In genomic region chr9:56553626-56554025, GRCm38 (mm10) we compare ENCODE assay signal across 11 mouse cellular contexts.
A peak's percentile ranks its signal among the peaks of the same experiment; 100 is the strongest.
DNase-seq lines count a peak whose midpoint lies in the region; ATAC-seq and TF ChIP-seq lines count a peak whose summit lies in the region.
"Had no signal": no experiment of that assay in that cellular context is flagged by ENCODE, and none has a peak within 500 bp of the region (broad histone marks: within the 10 kb centered on the region; RNA-seq: fewer than 3 reads in every experiment).

No protein-coding gene starts in this region.

- DNase-seq in midbrain, embryonic 10.5 days (ENCODE audit: low spot score) = no peak
- DNase-seq in cerebellum, adult 2 months = peak in 1 of 2 experiments; percentile 55
- DNase-seq in hindbrain, embryonic 10.5 days (ENCODE audit: low spot score) = no peak
- no peak for DNase-seq in layer of hippocampus, adult 11-12 months (ENCODE audit: low spot score)
- DNase-seq: gastrocnemius, adult 2 months had no signal

- TF ChIP-seq POLR2A in cerebellum, adult 2 months (IDR thresholded peaks at IDR 0.05; ENCODE audit: borderline replicate concordance, insufficient read depth, low read length) = no peak

- H3K4me3 ChIP-seq in midbrain, embryonic 13.5 days (replicated peaks) = no peak overlapping the region
- no peak overlapping the region for H3K4me3 ChIP-seq in midbrain, embryonic 10.5 days
- H3K4me3 ChIP-seq in cerebellum, adult 2 months (replicated peaks; ENCODE audit: insufficient read depth, low read depth, low read length) = no peak overlapping the region
- no peak overlapping the region for H3K4me3 ChIP-seq in hindbrain, embryonic 10.5 days
- no peak overlapping the region for H3K4me3 ChIP-seq in midbrain, embryonic 15.5 days
- H3K4me3 ChIP-seq: gastrocnemius, adult 2 months; heart, embryonic 15.5 days; liver, embryonic 12.5 days had no signal

- H3K27ac ChIP-seq in midbrain, embryonic 13.5 days = 0 out of 2 replicates have a peak overlapping the region, but pooled peaks have one; percentile 31
- H3K27ac ChIP-seq in midbrain, embryonic 10.5 days (replicated peaks) = no peak overlapping the region; the same call in 1 of the 2 replicates
- 0 out of 2 replicates have a peak overlapping the region, but pooled peaks have one; percentile 11 for H3K27ac ChIP-seq in cerebellum, adult 2 months (ENCODE audit: insufficient read depth, low read length)
- peak overlapping the region; percentile 50; the same call in 1 of the 2 replicates for H3K27ac ChIP-seq in hindbrain, embryonic 10.5 days
- H3K27ac ChIP-seq in midbrain, embryonic 15.5 days = 0 out of 2 replicates have a peak overlapping the region, but pooled peaks have one; percentile 4
- H3K27ac ChIP-seq: gastrocnemius, adult 2 months; heart, embryonic 15.5 days; liver, embryonic 12.5 days had no signal

- H3K27me3 ChIP-seq in midbrain, embryonic 13.5 days = peaks cover 12% of the 10 kb centered on the region; the same call in 1 of the 2 replicates
- peaks cover 66% of the 10 kb centered on the region for H3K27me3 ChIP-seq in midbrain, embryonic 10.5 days (ENCODE audit: low read depth, poor library complexity, severe bottlenecking)
- H3K27me3 ChIP-seq in cerebellum, adult 2 months (ENCODE audit: control insufficient read depth, insufficient read depth, low read length) = no peaks in the 10 kb centered on the region
- H3K27me3 ChIP-seq in hindbrain, embryonic 10.5 days (ENCODE audit: insufficient read depth, poor library complexity, severe bottlenecking) = peaks cover 37% of the 10 kb centered on the region
- H3K27me3 ChIP-seq in midbrain, embryonic 15.5 days (replicated peaks) = no peaks in the 10 kb centered on the region
- H3K27me3 ChIP-seq: heart, embryonic 15.5 days; liver, embryonic 12.5 days had no signal

- ATAC-seq in midbrain, embryonic 13.5 days = peak; percentile 22; the same call in 1 of the 2 replicates
- 0 out of 2 replicates have a peak, but pooled peaks have one; percentile 7 for ATAC-seq in midbrain, embryonic 15.5 days (replicated peaks)
- ATAC-seq in erythroblast, adult 5-6 weeks (replicated peaks; ENCODE audit: low FRiP score, poor library complexity, severe bottlenecking) = no peak
- ATAC-seq in monocyte, adult 5-6 weeks (replicated peaks; ENCODE audit: insufficient number of reproducible peaks, low FRiP score, low TSS enrichment, poor library complexity, severe bottlenecking) = no peak

- TF ChIP-seq CTCF in cerebellum, adult 2 months (IDR thresholded peaks at IDR 0.05; ENCODE audit: borderline replicate concordance, insufficient read depth, low read depth, low read length) = no peak

- peaks cover 33% of the 10 kb centered on the region for H3K4me1 ChIP-seq in midbrain, embryonic 13.5 days (replicated peaks)
- H3K4me1 ChIP-seq in midbrain, embryonic 10.5 days = peaks cover 56% of the 10 kb centered on the region
- peaks cover 16% of the 10 kb centered on the region for H3K4me1 ChIP-seq in cerebellum, adult 2 months (ENCODE audit: control insufficient read depth, insufficient read depth, low read length)
- H3K4me1 ChIP-seq in hindbrain, embryonic 10.5 days (replicated peaks) = peaks cover 55% of the 10 kb centered on the region
- H3K4me1 ChIP-seq in midbrain, embryonic 15.5 days = peaks cover 25% of the 10 kb centered on the region

- no peaks in the 10 kb centered on the region for H3K9me3 ChIP-seq in midbrain, embryonic 13.5 days
- no peaks in the 10 kb centered on the region for H3K9me3 ChIP-seq in midbrain, embryonic 10.5 days (replicated peaks)
- H3K9me3 ChIP-seq in hindbrain, embryonic 10.5 days = no peaks in the 10 kb centered on the region
- no peaks in the 10 kb centered on the region for H3K9me3 ChIP-seq in midbrain, embryonic 15.5 days
- H3K9me3 ChIP-seq: heart, embryonic 15.5 days; liver, embryonic 12.5 days had no signal

- no peak overlapping the region for H3K4me2 ChIP-seq in midbrain, embryonic 13.5 days (replicated peaks)
- no peak overlapping the region for H3K4me2 ChIP-seq in midbrain, embryonic 15.5 days
- H3K4me2 ChIP-seq: heart, embryonic 15.5 days; liver, embryonic 12.5 days had no signal

- no peaks in the 10 kb centered on the region for H3K36me3 ChIP-seq in midbrain, embryonic 13.5 days
- no peaks in the 10 kb centered on the region for H3K36me3 ChIP-seq in midbrain, embryonic 10.5 days
- no peaks in the 10 kb centered on the region for H3K36me3 ChIP-seq in hindbrain, embryonic 10.5 days
- H3K36me3 ChIP-seq in midbrain, embryonic 15.5 days (replicated peaks) = no peaks in the 10 kb centered on the region
- H3K36me3 ChIP-seq: heart, embryonic 15.5 days; liver, embryonic 12.5 days had no signal

- H3K9ac ChIP-seq in midbrain, embryonic 13.5 days (replicated peaks) = no peak overlapping the region; the same call in 1 of the 2 replicates
- no peak overlapping the region for H3K9ac ChIP-seq in midbrain, embryonic 15.5 days
- H3K9ac ChIP-seq: heart, embryonic 15.5 days; liver, embryonic 12.5 days had no signal

- 53% methylated on average over 13 of the region's 13 CpGs for WGBS in midbrain, embryonic 13.5 days
- 80% methylated on average over 13 of the region's 13 CpGs for WGBS in midbrain, embryonic 10.5 days
- 22% methylated on average over 13 of the region's 13 CpGs for WGBS in cerebellum, adult 2 months
- 73% methylated on average over 13 of the region's 13 CpGs for WGBS in hindbrain, embryonic 10.5 days
- 53% methylated on average over 13 of the region's 13 CpGs for WGBS in midbrain, embryonic 15.5 days

Comparison
In these comparisons a context has a peak if more than half of its experiments do, and no peak if none do; other contexts are left out.
1. ATAC-seq: peak in midbrain, embryonic 13.5 days (single experiment) and midbrain, embryonic 15.5 days (single experiment); none in erythroblast, adult 5-6 weeks (single experiment) and monocyte, adult 5-6 weeks (single experiment).